Mouse (Mus musculus): Measurements from ENCODE around the gene Atp8a2. TPM values are rescaled to one million over a fixed set of nuclear protein-coding genes. Genes with fewer than 3 reads are reported as not detected.

Gene Atp8a2
- 15.2 and 15.3 TPM in 2 replicates for polyA plus RNA-seq (2012; rRNA removed)

GRCm38 (mm10) chr14:60196884-60197283 is at the start of gene Atp8a2:
Gene Atp8a2, minus strand, starts transcription at chr14:60197179.
- no peak within 1 kb of the TSS for H3K4me3 ChIP-seq (ENCODE audit: insufficient read depth, low read length)
- H3K27ac ChIP-seq (ENCODE audit: insufficient read depth, low read length) = peak within 1 kb of the TSS; percentile 46; the same call in 1 of the 2 replicates
- peaks cover 6% of the 10 kb centered on the region for H3K4me1 ChIP-seq (ENCODE audit: control insufficient read depth, insufficient read depth, low read length)
- TF ChIP-seq POLR2A (IDR thresholded peaks at IDR 0.05; ENCODE audit: extremely low read depth, insufficient read depth, low read length) (no peak), CTCF (IDR thresholded peaks at IDR 0.05; ENCODE audit: extremely low read depth, insufficient read depth, low read length) (no peak)

GRCm38 (mm10) chr14:60238551-60238950 is 41.6 kb upstream of the Atp8a2 start:
- Histone ChIP-seq H3K4me1 (ENCODE audit: control insufficient read depth, insufficient read depth, low read length) (no peaks in the 10 kb centered on the region), H3K27ac (ENCODE audit: insufficient read depth, low read length) (no peak overlapping the region), H3K4me3 (ENCODE audit: insufficient read depth, low read length) (no peak overlapping the region)
- TF ChIP-seq POLR2A (IDR thresholded peaks at IDR 0.05; ENCODE audit: extremely low read depth, insufficient read depth, low read length) = no peak
- TF ChIP-seq CTCF (IDR thresholded peaks at IDR 0.05; ENCODE audit: extremely low read depth, insufficient read depth, low read length) = no peak

GRCm38 (mm10) chr14:60219886-60220285 is 22.9 kb upstream of the Atp8a2 start:
- TF ChIP-seq CTCF (IDR thresholded peaks at IDR 0.05; ENCODE audit: extremely low read depth, insufficient read depth, low read length) (no peak), POLR2A (IDR thresholded peaks at IDR 0.05; ENCODE audit: extremely low read depth, insufficient read depth, low read length) (no peak)
- H3K4me1 ChIP-seq (ENCODE audit: control insufficient read depth, insufficient read depth, low read length) = 0 out of 2 replicates have a peak, but pooled peaks cover 1% of the 10 kb centered on the region
- H3K27ac ChIP-seq (ENCODE audit: insufficient read depth, low read length) = no peak overlapping the region

GRCm38 (mm10) chr14:60217616-60218015 is 20.6 kb upstream of the Atp8a2 start:
- TF ChIP-seq POLR2A (IDR thresholded peaks at IDR 0.05; ENCODE audit: extremely low read depth, insufficient read depth, low read length) (no peak), CTCF (IDR thresholded peaks at IDR 0.05; ENCODE audit: extremely low read depth, insufficient read depth, low read length) (no peak)
- no peak overlapping the region for H3K4me3 ChIP-seq (ENCODE audit: insufficient read depth, low read length)
- H3K27ac ChIP-seq (ENCODE audit: insufficient read depth, low read length) = no peak overlapping the region
- H3K4me1 ChIP-seq (ENCODE audit: control insufficient read depth, insufficient read depth, low read length) = no peaks in the 10 kb centered on the region

More at GRCm38 (mm10) chr14:60219886-60220285, 22.9 kb upstream of the Atp8a2 start:
- no peak overlapping the region for H3K4me3 ChIP-seq (ENCODE audit: insufficient read depth, low read length)

- TF ChIP-seq CTCF (IDR thresholded peaks at IDR 0.05; ENCODE audit: extremely low read depth, insufficient read depth, low read length) (no peak), POLR2A (IDR thresholded peaks at IDR 0.05; ENCODE audit: extremely low read depth, insufficient read depth, low read length) (no peak)
- Histone ChIP-seq H3K4me3 (ENCODE audit: insufficient read depth, low read length) (no peak overlapping the region), H3K4me1 (ENCODE audit: control insufficient read depth, insufficient read depth, low read length) (no peaks in the 10 kb centered on the region), H3K27ac (ENCODE audit: insufficient read depth, low read length) (no peak overlapping the region)
Measured at GRCm38 (mm10) chr14:60216125-60216524, 19.1 kb upstream of the Atp8a2 start.

- no peak overlapping the region for H3K4me3 ChIP-seq (ENCODE audit: insufficient read depth, low read length)
- TF ChIP-seq POLR2A (IDR thresholded peaks at IDR 0.05; ENCODE audit: extremely low read depth, insufficient read depth, low read length) = no peak
- no peak for TF ChIP-seq CTCF (IDR thresholded peaks at IDR 0.05; ENCODE audit: extremely low read depth, insufficient read depth, low read length)
- no peaks in the 10 kb centered on the region for H3K4me1 ChIP-seq (ENCODE audit: control insufficient read depth, insufficient read depth, low read length)
- H3K27ac ChIP-seq (ENCODE audit: insufficient read depth, low read length) = no peak overlapping the region
Measured at GRCm38 (mm10) chr14:60215000-60215399, 18.0 kb upstream of the Atp8a2 start.

- Histone ChIP-seq H3K27ac (ENCODE audit: insufficient read depth, low read length) (no peak overlapping the region), H3K4me1 (ENCODE audit: control insufficient read depth, insufficient read depth, low read length) (no peaks in the 10 kb centered on the region), H3K4me3 (ENCODE audit: insufficient read depth, low read length) (no peak overlapping the region)
- TF ChIP-seq CTCF (IDR thresholded peaks at IDR 0.05; ENCODE audit: extremely low read depth, insufficient read depth, low read length) (no peak), POLR2A (IDR thresholded peaks at IDR 0.05; ENCODE audit: extremely low read depth, insufficient read depth, low read length) (no peak)
Measured at GRCm38 (mm10) chr14:60214040-60214439, 17.1 kb upstream of the Atp8a2 start.

- no peak for TF ChIP-seq CTCF (IDR thresholded peaks at IDR 0.05; ENCODE audit: extremely low read depth, insufficient read depth, low read length)
- TF ChIP-seq POLR2A (IDR thresholded peaks at IDR 0.05; ENCODE audit: extremely low read depth, insufficient read depth, low read length) = no peak
- H3K4me3 ChIP-seq (ENCODE audit: insufficient read depth, low read length) = no peak overlapping the region
- H3K27ac ChIP-seq (ENCODE audit: insufficient read depth, low read length) = no peak overlapping the region
- no peaks in the 10 kb centered on the region for H3K4me1 ChIP-seq (ENCODE audit: control insufficient read depth, insufficient read depth, low read length)
Measured at GRCm38 (mm10) chr14:60209166-60209565, 12.2 kb upstream of the Atp8a2 start.

- no peaks in the 10 kb centered on the region for H3K4me1 ChIP-seq (ENCODE audit: control insufficient read depth, insufficient read depth, low read length)
- no peak overlapping the region for H3K4me3 ChIP-seq (ENCODE audit: insufficient read depth, low read length)
- TF ChIP-seq CTCF (IDR thresholded peaks at IDR 0.05; ENCODE audit: extremely low read depth, insufficient read depth, low read length) = no peak
- no peak for TF ChIP-seq POLR2A (IDR thresholded peaks at IDR 0.05; ENCODE audit: extremely low read depth, insufficient read depth, low read length)
- H3K27ac ChIP-seq (ENCODE audit: insufficient read depth, low read length) = no peak overlapping the region
Measured at GRCm38 (mm10) chr14:60204993-60205392, 8.0 kb upstream of the Atp8a2 start.

- Histone ChIP-seq H3K27ac (ENCODE audit: insufficient read depth, low read length) (no peak overlapping the region), H3K4me1 (ENCODE audit: control insufficient read depth, insufficient read depth, low read length) (peaks cover 6% of the 10 kb centered on the region), H3K4me3 (ENCODE audit: insufficient read depth, low read length) (no peak overlapping the region)
- TF ChIP-seq POLR2A (IDR thresholded peaks at IDR 0.05; ENCODE audit: extremely low read depth, insufficient read depth, low read length) (no peak), CTCF (IDR thresholded peaks at IDR 0.05; ENCODE audit: extremely low read depth, insufficient read depth, low read length) (no peak)
Measured at GRCm38 (mm10) chr14:60195999-60196398, 980 bp downstream of the Atp8a2 start.
